10 mouse cellular contexts compared by ENCODE assay signal in the genomic region with DNA sequence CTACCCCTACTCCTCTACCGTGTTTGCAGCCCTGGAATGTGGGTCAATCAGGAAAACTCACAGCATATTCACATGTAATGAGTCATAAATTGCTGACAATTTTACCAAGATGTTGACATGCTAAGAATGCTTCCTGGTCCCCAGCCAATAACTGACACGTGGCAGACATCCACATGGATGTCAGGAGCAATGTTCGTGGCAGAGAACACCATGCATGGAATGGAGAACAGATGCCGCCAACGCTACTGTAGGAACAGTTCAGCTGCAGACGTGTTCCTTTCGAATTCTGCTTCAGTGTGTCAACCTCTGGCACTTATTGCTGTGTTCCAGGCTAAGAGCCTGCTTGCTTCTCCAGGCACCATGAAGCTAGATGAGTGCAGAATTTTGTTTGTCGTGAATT.
DNase-seq lines count a peak whose midpoint lies in the region; ATAC-seq and TF ChIP-seq lines count a peak whose summit lies in the region.
"Had no signal": no experiment of that assay in that cellular context is flagged by ENCODE, and none has a peak within 500 bp of the region (broad histone marks: within the 10 kb centered on the region; RNA-seq: fewer than 3 reads in every experiment).

No protein-coding gene starts in this region.

- no peaks in the 10 kb centered on the region for H3K9me3 ChIP-seq in forebrain, postnatal 0 days (ENCODE audit: low read length)
- no peaks in the 10 kb centered on the region for H3K9me3 ChIP-seq in forebrain, embryonic 13.5 days (replicated peaks)
- H3K9me3 ChIP-seq: liver, embryonic 13.5 days had no signal

- H3K4me3 ChIP-seq in forebrain, postnatal 0 days (ENCODE audit: low read depth, low read length): no peak overlapping the region
- no peak overlapping the region for H3K4me3 ChIP-seq in forebrain, embryonic 13.5 days
- H3K4me3 ChIP-seq: liver, embryonic 13.5 days had no signal

- H3K27me3 ChIP-seq in forebrain, postnatal 0 days (ENCODE audit: insufficient read depth, low read length): no peaks in the 10 kb centered on the region
- no peaks in the 10 kb centered on the region for H3K27me3 ChIP-seq in forebrain, embryonic 13.5 days
- H3K27me3 ChIP-seq: liver, embryonic 13.5 days had no signal

- 55% methylated on average over 8 of the region's 8 CpGs for WGBS in forebrain, postnatal 0 days
- 83% methylated on average over 8 of the region's 8 CpGs for WGBS in forebrain, embryonic 13.5 days

- H3K4me2 ChIP-seq in forebrain, postnatal 0 days (ENCODE audit: low read depth): no peak overlapping the region
- no peak overlapping the region for H3K4me2 ChIP-seq in forebrain, embryonic 13.5 days
- H3K4me2 ChIP-seq: liver, embryonic 13.5 days had no signal

- no peak for TF ChIP-seq CTCF in forebrain, postnatal 0 days (IDR thresholded peaks at IDR 0.05; ENCODE audit: low read depth)

- H3K9ac ChIP-seq in forebrain, postnatal 0 days: no peak overlapping the region
- no peak overlapping the region for H3K9ac ChIP-seq in forebrain, embryonic 13.5 days
- H3K9ac ChIP-seq: liver, embryonic 13.5 days had no signal

- no peaks in the 10 kb centered on the region for H3K4me1 ChIP-seq in forebrain, postnatal 0 days (ENCODE audit: insufficient read depth)
- H3K4me1 ChIP-seq in forebrain, embryonic 13.5 days: no peaks in the 10 kb centered on the region
- H3K4me1 ChIP-seq: liver, embryonic 13.5 days had no signal

- H3K36me3 ChIP-seq in forebrain, postnatal 0 days (ENCODE audit: insufficient read depth): no peaks in the 10 kb centered on the region
- H3K36me3 ChIP-seq in forebrain, embryonic 13.5 days (ENCODE audit: poor library complexity, severe bottlenecking): no peaks in the 10 kb centered on the region
- H3K36me3 ChIP-seq: liver, embryonic 13.5 days had no signal

- peak; percentile 48 for DNase-seq in forebrain, postnatal 0 days
- peak; percentile 88 for DNase-seq in Muller cell, postnatal 12 days (ENCODE audit: inconsistent ontology term)
- peak; percentile 23 for DNase-seq in heart, adult 9 months (ENCODE audit: low spot score in 2 of 2)
- DNase-seq in left cerebral cortex, postnatal 25 days (ENCODE audit: low spot score in 2 of 2): peak; percentile 41 to 50
- DNase-seq in liver: no peak
- DNase-seq in ovary, postnatal 10 days (ENCODE audit: low spot score): no peak
- DNase-seq in cerebellum, postnatal 25 days: no peak
- DNase-seq: adrenal gland, adult 2 months; liver, embryonic 13.5 days had no signal

- intact Hi-C loops in left cerebral cortex, postnatal 25 days (cut with DNase I): no loop called here

- peak; percentile 77; the same call in 1 of the 2 replicates for ATAC-seq in forebrain, postnatal 0 days
- ATAC-seq in forebrain, embryonic 13.5 days: no peak; the same call in 1 of the 2 replicates

- no peak overlapping the region for H3K27ac ChIP-seq in forebrain, postnatal 0 days (ENCODE audit: low read depth, low read length)
- no peak overlapping the region for H3K27ac ChIP-seq in forebrain, embryonic 13.5 days
- H3K27ac ChIP-seq: liver, embryonic 13.5 days had no signal

Comparison
In these comparisons a context has a peak if more than half of its experiments do, and no peak if none do; other contexts are left out.
1. DNase-seq: peak in forebrain, postnatal 0 days (single experiment), Muller cell, postnatal 12 days (single experiment), heart, adult 9 months (2 of 2) and left cerebral cortex, postnatal 25 days (2 of 2); none in liver (single experiment), ovary, postnatal 10 days (single experiment) and cerebellum, postnatal 25 days (0 of 2).